Mouse (Mus musculus) midbrain, postnatal 0 days (tissue): ENCODE measurements around the gene Cyren. TPM values are rescaled to one million over a fixed set of nuclear protein-coding genes. Genes with fewer than 3 reads are reported as not detected.

ENCODE experiments used
- ATAC-seq: fragments of 200-750 bp; cut with Nextera tagmentation; 2 replicates; pipeline ENCODE4 v1.8.0; 2017; ENCODE audit warnings: moderate number of reproducible peaks, mild to moderate bottlenecking, moderate TSS enrichment, moderate library complexity; ENCODE audit not compliant: low FRiP score
- DNase-seq: peaks from one replicate; pipeline ENCODE4 v3.0.0-alpha.2; 2015; ENCODE audit warnings: low spot score
- H3K27ac ChIP-seq: fragments of 300-500 bp; sonication (generic); 2 replicates; pipeline ENCODE4 v1.5.1; 2014; ENCODE audit warnings: low read depth, mild to moderate bottlenecking, low read length, mixed read lengths
- H3K27me3 ChIP-seq: fragments of 300-500 bp; sonication (generic); 2 replicates; pipeline ENCODE4 v1.6.1; 2014; ENCODE audit warnings: low read length, control low read depth, mixed read lengths; ENCODE audit not compliant: insufficient read depth
- H3K36me3 ChIP-seq: fragments of 300-500 bp; sonication (generic); 2 replicates; pipeline ENCODE4 v1.6.1; 2014; ENCODE audit warnings: low read length, control low read depth, mixed read lengths; ENCODE audit not compliant: insufficient read depth
- H3K4me1 ChIP-seq: fragments of 300-500 bp; sonication (generic); 2 replicates; pipeline ENCODE4 v1.6.1; 2014; ENCODE audit warnings: mild to moderate bottlenecking, control low read depth, antibody characterized with exemption, low read length, mixed read lengths; ENCODE audit not compliant: insufficient read depth
- H3K4me2 ChIP-seq: fragments of 300-500 bp; sonication (generic); 2 replicates; pipeline ENCODE4 v1.6.1; 2014; ENCODE audit warnings: low read depth, mild to moderate bottlenecking, low read length, mixed read lengths; ENCODE audit not compliant: poor library complexity, severe bottlenecking
- H3K4me3 ChIP-seq: fragments of 300-500 bp; sonication (generic); 2 replicates; pipeline ENCODE4 v1.5.1; 2014; ENCODE audit warnings: low read depth, mild to moderate bottlenecking, low read length, moderate library complexity
- H3K9ac ChIP-seq: fragments of 300-500 bp; sonication (generic); replicated peaks from 2 replicates; pipeline ENCODE4 v1.6.1; 2014; ENCODE audit warnings: mild to moderate bottlenecking, low read length, moderate library complexity, mixed read lengths; ENCODE audit not compliant: poor library complexity, severe bottlenecking
- H3K9me3 ChIP-seq: fragments of 300-500 bp; sonication (generic); 2 replicates; pipeline ENCODE4 v1.6.1; 2016; ENCODE audit warnings: low read length, control low read depth
- CTCF ChIP-seq: IDR thresholded peaks from 2 replicates; pipeline ENCODE4 v1.5.1; 2016; ENCODE audit warnings: antibody characterized with exemption, mild to moderate bottlenecking
- WGBS: fragments of 180-500 bp; shearing (Covaris S2); extraction: QIAGEN DNeasy Blood & Tissue Kit; methylation state at CpG from one replicate; pipeline ENCODE4 v1.1.7; 2014; 5-methylcytosine and 5-hydroxymethylcytosine counted together
- polyA plus RNA-seq: library from polyadenylated mRNA; unstranded; fragments of >200 nt; fragmentation: Nextera tagmentation; extraction: Ambion mirVana; gene quantifications from 2 replicates; pipeline ENCODE4 v1.2.1, GENCODE M21; 2015
- total RNA-seq: library from RNA; depleted of rRNA; stranded (reverse); fragments of >200 nt; gene quantifications from 2 replicates; pipeline ENCODE4 v1.2.3, GENCODE M21; 2014

The Cyren gene
- total and polyA plus RNA-seq, 2 experiments from 2014 or later = 4.9 to 6.0 TPM

GRCm38 (mm10) chr6:34867301-34867994 is 10.4 kb downstream of the Cyren start:
- Histone ChIP-seq H3K27me3 (no peaks in the 10 kb centered on the region), H3K36me3 (no peaks in the 10 kb centered on the region)
- no peak for DNase-seq

GRCm38 (mm10) chr6:34866786-34867185 is 11.1 kb downstream of the Cyren start:
- ATAC-seq = no peak
- no peaks in the 10 kb centered on the region for H3K27me3 ChIP-seq

More at GRCm38 (mm10) chr6:34867301-34867994, 10.4 kb downstream of the Cyren start:
- Histone ChIP-seq H3K4me1 (no peaks in the 10 kb centered on the region), H3K9ac (no peak overlapping the region), H3K27ac (no peak overlapping the region), H3K4me2 (no peak overlapping the region), H3K4me3 (no peak overlapping the region), H3K9me3 (no peaks in the 10 kb centered on the region)
- WGBS = 77% methylated on average over 16 of the region's 16 CpGs
- TF ChIP-seq CTCF = no peak
- ATAC-seq = no peak

GRCm38 (mm10) chr6:34865711-34866593 is 11.9 kb downstream of the Cyren start:
- ATAC-seq (no peak), DNase-seq (no peak)
- Histone ChIP-seq H3K4me3 (no peak overlapping the region), H3K4me2 (no peak overlapping the region), H3K27ac (no peak overlapping the region), H3K36me3 (no peaks in the 10 kb centered on the region), H3K27me3 (no peaks in the 10 kb centered on the region), H3K9ac (no peak overlapping the region), H3K9me3 (no peaks in the 10 kb centered on the region), H3K4me1 (no peaks in the 10 kb centered on the region)
- WGBS = 71% methylated on average over 7 of the region's 7 CpGs
- no peak for TF ChIP-seq CTCF

More at GRCm38 (mm10) chr6:34866786-34867185, 11.1 kb downstream of the Cyren start:
- H3K4me1 ChIP-seq = no peaks in the 10 kb centered on the region
- H3K4me3 ChIP-seq = no peak overlapping the region
- H3K36me3 ChIP-seq = no peaks in the 10 kb centered on the region
- no peak overlapping the region for H3K27ac ChIP-seq
- TF ChIP-seq CTCF = no peak
- H3K9me3 ChIP-seq = no peaks in the 10 kb centered on the region
- no peak overlapping the region for H3K9ac ChIP-seq
- no peak overlapping the region for H3K4me2 ChIP-seq
- DNase-seq = no peak
- WGBS = 48% methylated on average over 8 of the region's 8 CpGs

- TF ChIP-seq CTCF = no peak
- no peak for ATAC-seq
- no peak overlapping the region for H3K9ac ChIP-seq
- 73% methylated on average over 5 of the region's 5 CpGs for WGBS
- H3K27ac ChIP-seq = no peak overlapping the region
- H3K4me1 ChIP-seq = no peaks in the 10 kb centered on the region
- no peaks in the 10 kb centered on the region for H3K36me3 ChIP-seq
- no peaks in the 10 kb centered on the region for H3K27me3 ChIP-seq
- DNase-seq = no peak
- H3K9me3 ChIP-seq = no peaks in the 10 kb centered on the region
- H3K4me3 ChIP-seq = no peak overlapping the region
- no peak overlapping the region for H3K4me2 ChIP-seq
Observed at GRCm38 (mm10) chr6:34865213-34865612, 12.6 kb downstream of the Cyren start.

GRCm38 (mm10) chr6:34863786-34864514 is 13.9 kb downstream of the Cyren start:
- H3K4me2 ChIP-seq = no peak overlapping the region
- no peaks in the 10 kb centered on the region for H3K4me1 ChIP-seq
- 68% methylated on average over 9 of the region's 9 CpGs for WGBS
- H3K27me3 ChIP-seq = no peaks in the 10 kb centered on the region
- no peaks in the 10 kb centered on the region for H3K36me3 ChIP-seq
- H3K9me3 ChIP-seq = no peaks in the 10 kb centered on the region
- no peak for DNase-seq
- no peak for TF ChIP-seq CTCF
- H3K27ac ChIP-seq = no peak overlapping the region
- no peak overlapping the region for H3K4me3 ChIP-seq
- ATAC-seq = no peak
- no peak overlapping the region for H3K9ac ChIP-seq
